Mouse (Mus musculus): ENCODE measurements around the gene Otud1.

- peak; percentile 72 for TF ChIP-seq POLR2A (IDR thresholded peaks at IDR 0.05; ENCODE audit: low read depth, low read length)
- no peak for TF ChIP-seq CTCF (IDR thresholded peaks at IDR 0.05; ENCODE audit: extremely low read depth, insufficient read depth, insufficient read length, insufficient replicate concordance)
These were observed at the start of gene Otud1 for GRCm38 (mm10) chr2:19657158-19657874.

Measured in spleen, adult 2 months (tissue).